Mouse (Mus musculus) cerebellum, postnatal 25 days (tissue): ENCODE results near the gene Gopc.
"Not testable (repeated sequence)": the region's sequence is repeated elsewhere in the genome, so short reads cannot be mapped to it uniquely, and the experiment has no call there.

Source experiments
- DNase-seq, 2 experiments: peaks; one replicate each; pipeline ENCODE4 v3.0.0; 2021; ENCODE audit warnings: mixed read lengths in 2 of 2

Gene Gopc

DNA sequence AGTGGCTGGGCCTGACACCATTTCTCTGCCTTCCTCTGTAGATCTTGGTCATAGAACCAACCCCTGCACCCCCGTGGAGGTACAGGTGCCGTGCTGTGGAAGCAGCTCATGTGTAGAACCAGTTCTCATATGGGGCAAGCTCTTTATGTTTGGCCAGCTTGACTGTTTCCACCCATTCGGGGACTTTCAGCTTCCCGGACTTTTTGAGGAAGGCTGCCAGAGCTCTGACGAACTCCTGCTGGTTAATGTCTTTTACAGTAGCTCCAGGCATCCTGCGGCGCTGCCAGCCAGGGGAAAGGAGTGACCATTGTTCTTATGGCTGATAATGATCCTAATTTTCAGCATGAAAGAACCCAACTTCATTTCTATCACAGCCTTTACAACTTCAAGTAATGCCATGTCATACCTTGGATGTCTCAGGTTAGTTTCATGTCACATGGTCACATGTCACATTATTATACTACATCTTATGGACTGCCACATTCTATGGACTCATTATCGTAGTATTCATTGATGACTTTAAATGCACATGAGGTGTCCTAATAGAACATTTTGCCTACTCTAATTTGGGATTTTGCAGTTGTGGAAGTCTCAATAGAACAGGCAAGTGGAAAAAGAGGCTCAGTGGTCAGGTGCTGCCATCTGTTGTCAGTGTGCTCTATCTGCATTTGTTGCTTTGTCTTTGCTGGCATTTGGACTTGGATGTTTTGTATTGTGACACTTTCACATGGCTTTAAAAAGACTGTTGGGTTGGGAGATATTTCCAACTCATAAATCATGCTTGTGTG lies 3.1 kb upstream of the Gopc start:
- DNase-seq: peak; percentile 62 to 75

GRCm38 (mm10) chr10:52383522-52383921 lies 1.6 kb upstream of the Gopc start:
- no peak for DNase-seq

DNA sequence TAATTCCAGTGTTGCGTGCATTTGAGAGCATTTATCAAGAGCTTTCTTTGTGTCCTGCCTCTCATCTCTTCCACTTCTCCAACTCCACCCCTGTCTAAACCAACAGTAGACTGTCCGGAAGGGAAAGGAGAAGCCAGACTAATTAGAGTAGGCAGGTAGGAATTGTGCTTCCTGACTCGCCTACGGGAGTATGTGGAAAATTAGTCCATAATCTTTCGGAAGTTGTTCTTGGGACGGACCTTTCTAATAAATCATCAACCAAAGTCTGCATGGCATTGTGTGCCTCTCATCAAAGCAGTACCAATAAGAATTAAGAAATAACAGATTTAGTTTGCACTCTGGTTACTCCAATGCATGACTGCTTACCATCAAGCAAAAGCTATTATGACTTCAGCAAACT lies 1.1 kb upstream of the Gopc start:
- DNase-seq: no peak

DNA sequence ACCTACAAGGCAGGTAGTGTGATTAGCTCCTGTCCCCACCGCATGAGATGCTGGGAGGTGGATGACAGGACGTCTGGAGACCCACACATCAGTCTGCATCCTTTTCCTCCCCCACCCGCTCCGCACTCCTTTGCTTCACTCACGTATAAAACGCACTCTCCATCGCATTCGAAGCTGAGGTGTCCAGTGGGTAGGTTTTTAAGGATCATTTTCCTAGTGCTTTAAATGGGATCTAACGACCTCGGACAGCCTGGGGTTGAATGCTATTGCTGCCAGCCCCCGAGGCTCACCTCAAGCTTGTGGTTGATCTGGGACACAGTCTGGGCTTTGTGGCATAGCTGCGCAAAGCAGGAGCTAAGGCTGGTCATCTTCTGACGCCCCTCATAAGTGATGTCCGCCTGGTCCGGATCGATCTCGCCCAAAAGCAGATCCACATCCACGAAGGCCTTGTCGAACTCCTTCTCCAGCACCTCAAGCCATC lies 563 bp downstream of the Gopc start:
- peak in 1 of 2 experiments; percentile 55 for DNase-seq

DNA sequence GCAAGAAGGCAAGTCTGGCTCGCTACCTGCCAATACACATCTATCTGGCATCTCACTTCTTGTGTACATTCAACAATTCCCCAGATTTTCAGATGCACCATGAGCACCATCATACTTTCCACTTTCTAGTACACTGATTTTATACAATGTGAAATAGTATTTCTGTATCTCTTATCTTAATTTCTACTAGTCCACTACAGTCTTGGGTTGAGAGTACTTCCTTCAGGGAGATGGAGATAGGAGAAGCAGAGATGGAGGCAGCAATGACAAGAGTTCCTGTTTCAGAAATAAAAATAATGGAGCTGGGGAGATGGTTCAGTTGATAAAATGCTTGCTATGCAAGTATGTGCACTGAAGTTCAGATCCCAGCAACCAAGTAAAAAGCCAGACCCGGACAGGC lies 4.1 kb downstream of the Gopc start:
- DNase-seq: no peak

- no peak for DNase-seq
Observed at GRCm38 (mm10) chr10:52376422-52376821, 5.5 kb downstream of the Gopc start.

- DNase-seq: no peak
Observed at GRCm38 (mm10) chr10:52374651-52375050, 7.3 kb downstream of the Gopc start.

- DNase-seq: no peak
Observed at GRCm38 (mm10) chr10:52373834-52374233, 8.1 kb downstream of the Gopc start.

DNA sequence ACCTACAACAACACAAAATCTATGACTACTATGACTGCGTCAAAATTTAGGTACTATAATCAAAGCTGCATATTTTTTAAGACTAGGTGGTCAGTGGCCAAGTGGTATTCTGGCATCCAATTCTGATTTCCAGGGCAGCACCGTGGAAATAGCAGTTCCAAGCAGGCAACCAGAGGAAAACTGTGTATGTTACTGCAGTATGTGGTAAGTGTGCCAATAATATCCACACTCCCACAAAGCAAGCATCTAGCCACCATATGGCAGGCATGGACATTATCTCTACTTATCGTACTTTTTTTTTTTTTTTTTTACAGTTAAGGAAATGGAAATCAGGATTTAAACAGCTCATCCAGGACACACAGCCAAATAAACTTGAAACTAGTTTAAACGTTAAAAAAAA lies 13.5 kb downstream of the Gopc start:
- DNase-seq: peak; percentile 42 to 52

- DNase-seq: peak; percentile 24
Observed at GRCm38 (mm10) chr10:52360862-52361609, 20.9 kb downstream of the Gopc start.

DNA sequence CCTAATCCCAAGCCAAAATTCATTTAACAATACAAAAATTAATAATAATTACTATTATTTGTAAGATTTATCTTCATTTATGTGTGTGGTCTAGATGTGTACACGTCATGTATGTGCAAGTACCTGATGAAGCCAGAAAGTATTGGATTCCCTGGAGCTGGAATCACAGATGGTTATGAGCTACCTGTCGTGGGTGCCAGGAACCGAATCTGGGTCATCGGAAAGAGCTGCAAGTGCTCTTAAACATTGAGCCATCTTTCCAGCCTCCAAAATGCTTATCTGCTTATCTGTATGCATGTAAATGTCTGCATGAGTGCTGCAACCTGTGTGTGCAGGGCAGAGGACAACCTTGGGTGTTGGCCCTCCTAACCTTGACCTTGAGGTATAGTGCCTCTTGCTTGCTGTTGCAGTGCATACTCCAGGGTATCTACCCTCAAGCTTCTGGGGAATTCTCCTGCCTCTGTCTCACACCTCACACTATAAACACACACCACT lies 21.6 kb downstream of the Gopc start:
- DNase-seq: peak; percentile 53 to 64

DNA sequence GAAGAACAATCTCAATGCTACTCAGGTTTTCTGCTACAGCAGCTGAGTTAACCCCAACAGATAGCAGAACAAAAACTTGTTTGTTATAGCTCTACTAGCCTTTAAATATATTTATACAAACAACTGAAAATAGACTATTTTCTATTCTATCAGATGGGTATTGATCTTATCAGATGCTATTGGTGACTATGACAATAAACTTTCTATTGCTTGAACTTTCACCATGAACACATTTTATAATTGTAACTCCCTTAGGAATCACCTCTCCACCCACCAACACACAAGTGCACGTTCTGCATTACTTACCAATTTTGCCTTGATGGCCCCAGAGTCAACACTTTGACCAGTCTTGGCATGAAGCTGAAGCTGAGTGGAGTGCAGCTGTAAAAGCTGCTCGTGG lies 23.5 kb downstream of the Gopc start, which contains the start of gene Gm26741:
Gm26741 (plus strand) TSS at position 301 of the 400 bp plus-strand sequence.
- no peak for DNase-seq

DNA sequence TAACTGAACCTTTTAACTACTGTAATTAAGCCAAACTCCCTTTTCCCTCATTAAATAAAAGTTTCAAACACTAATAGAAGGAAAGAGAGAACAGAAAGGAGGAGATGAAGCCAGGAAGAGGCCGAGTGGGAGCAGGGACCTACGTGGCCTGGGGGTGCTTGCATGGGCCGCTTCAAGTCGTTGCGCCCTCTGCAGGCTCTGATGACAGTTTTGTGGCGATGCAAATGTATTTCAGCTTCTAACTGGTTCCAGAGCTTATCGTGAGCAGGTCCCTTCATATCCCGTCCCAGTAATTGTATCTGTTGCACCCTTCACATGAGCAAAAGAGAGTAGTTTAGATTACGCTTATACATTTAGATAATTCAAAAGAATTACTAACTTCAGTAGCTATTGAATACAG lies 28.7 kb downstream of the Gopc start:
- no peak for DNase-seq

DNA sequence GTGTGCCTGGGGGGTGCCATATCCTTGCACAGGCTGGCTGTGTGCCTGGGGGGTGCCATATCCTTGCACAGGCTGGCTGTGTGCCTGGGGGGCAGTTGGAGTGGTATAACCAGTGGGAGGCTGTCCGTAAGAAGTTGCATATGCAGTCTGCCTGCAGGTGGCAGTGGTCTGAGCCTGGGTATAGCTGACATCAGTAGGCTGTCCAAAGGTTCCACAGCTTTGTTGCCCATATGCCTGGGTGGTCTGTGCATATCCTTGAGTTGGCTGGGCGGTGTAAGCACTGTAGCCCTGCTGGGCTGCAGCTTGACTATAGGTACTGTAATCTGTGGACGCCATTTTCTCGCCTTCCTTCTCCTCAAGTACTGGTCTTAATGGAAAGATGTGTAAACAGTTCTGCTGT lies 38.6 kb downstream of the Gopc start:
- peak in 1 of 2 experiments; percentile 27 for DNase-seq

DNA sequence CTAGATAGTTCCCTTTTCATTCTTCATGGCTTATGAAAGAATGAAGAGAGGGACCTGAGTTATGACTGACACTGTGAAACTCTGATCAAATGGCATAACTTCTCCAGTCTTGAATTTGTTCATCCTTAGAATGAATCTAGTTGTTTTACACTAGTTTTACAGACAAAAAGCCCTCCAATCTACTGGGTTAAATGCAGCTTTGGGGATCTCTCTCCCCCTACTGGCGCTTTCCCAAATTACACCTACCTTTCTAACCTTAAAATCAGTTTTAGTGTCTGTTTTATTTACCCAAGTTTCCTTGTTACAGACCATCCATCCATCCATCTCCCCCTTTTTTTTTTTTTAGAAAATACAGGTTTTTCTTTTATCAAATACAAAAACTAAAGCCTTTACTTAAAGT lies 50.9 kb downstream of the Gopc start:
- DNase-seq: peak in 1 of 2 experiments; percentile 48

DNA sequence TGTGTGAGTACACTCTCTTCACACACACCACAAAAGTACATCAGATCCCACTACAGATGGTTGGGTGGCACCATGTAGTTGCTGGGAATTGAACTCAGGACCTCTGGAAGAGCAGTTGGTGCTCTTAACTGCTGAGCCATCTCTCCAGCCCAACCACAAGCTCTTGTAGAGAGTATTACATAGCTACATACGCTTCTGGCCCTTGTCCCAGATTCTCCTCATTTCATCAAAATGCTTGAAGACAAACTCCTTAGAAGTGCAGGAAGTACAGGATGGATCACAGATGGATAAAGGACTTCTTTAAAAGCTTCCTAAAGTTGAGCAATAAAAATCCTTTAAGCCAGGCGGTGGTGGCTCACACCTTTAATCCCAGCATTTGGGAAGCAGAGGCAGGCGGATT lies 60.0 kb downstream of the Gopc start:
- no peak for DNase-seq

GRCm38 (mm10) chr10:52319506-52320286 lies 62.2 kb downstream of the Gopc start:
- no peak for DNase-seq

DNA sequence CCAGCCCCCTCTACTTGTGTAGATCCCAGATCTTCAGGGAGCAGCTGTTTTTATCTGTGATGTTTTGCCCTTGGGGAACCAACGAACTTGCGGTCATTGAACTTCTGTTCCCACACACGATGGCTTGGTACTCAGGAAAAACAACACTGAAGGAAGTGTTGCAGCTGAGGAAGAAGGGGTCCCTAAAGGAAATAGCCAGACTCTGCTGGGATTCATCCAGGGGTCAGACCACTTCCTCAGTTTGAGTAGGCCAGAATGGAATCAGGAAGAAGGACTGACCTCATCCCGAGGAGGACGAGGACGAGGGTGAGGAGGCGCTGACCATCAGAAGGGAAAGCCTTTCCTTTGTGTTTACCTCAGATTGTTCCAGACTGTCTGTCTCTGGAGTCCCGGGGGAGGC lies 72.7 kb downstream of the Gopc start:
- no peak for DNase-seq

DNA sequence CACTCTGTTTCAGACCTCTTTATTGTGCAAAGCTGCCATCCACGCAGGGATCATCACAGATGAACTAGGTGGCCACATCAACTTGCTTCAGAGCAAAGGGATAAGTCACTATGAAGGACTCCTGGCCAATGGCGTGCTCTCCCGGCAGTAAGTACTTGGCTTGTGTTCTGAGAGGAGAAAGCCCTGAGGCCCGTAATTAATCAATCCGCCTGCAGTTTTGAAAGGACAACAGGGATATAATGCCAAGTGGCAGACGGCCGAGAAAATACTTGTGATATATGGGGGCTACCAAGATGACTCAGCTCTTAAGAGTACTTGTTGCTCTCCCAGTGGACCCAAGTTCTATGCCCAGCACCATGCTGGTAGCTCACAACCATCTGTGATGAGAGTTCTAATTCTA lies 77.3 kb downstream of the Gopc start:
- DNase-seq: no peak

DNA sequence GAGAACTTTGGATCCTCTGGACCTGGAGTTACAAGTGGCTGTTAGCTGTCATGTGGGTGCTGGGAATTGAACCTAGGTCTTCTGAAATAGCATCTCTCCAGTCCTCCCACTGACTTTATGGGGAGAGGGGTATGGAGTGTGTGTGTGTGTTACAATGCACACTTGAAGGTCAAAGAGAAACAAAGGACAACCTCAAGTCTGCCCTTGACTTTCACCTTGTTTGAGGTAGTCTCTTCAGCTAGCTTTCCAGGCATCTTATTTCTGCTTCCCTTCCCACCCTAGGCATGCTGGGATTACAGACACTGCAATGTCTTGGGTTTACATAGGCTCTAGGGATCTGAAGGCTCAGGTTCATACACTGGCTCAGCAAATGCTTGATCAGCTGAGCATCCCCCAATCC lies 79.7 kb downstream of the Gopc start:
- DNase-seq: no peak

GRCm38 (mm10) chr10:52301766-52302165 lies 80.2 kb downstream of the Gopc start:
- DNase-seq: no peak

GRCm38 (mm10) chr10:52298568-52298967 lies 83.4 kb downstream of the Gopc start:
- not testable (repeated sequence) for DNase-seq

DNA sequence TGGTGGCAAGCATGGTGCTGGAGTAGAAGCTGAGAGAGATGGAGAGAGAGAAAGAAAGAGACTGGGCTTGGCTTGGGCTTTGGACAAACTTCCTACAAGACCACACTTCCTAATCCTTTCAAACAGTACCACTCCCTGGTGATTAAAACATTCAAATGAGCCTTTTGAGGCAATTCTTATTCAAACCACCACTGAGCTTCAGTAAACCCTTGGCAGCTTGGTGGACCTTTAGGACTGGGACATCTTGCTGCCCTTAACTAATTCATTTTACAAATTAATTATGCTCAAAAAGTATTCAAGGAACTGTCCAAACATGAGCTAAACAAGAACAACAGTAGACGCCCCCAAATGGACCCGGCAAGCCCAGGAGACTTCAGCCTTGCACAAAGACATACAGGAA lies 86.0 kb downstream of the Gopc start:
- DNase-seq: no peak
